Mouse (Mus musculus): Measurements from ENCODE around the gene Pnmt.

GRCm38 (mm10) chr11:98417074-98417473 lies 30.8 kb downstream of the Pnmt start:
- no peak for TF ChIP-seq CTCF (IDR thresholded peaks at IDR 0.05; ENCODE audit: low read depth, low read length)
- TF ChIP-seq GATA1 (IDR thresholded peaks at IDR 0.05; ENCODE audit: borderline replicate concordance, low read length), result no peak
- TF ChIP-seq TAL1 (conservative IDR thresholded peaks at IDR 0.05; ENCODE audit: low read depth, low read length), result no peak

All from G1E (cell line).